Mouse (Mus musculus): Measurements from ENCODE around the gene Serpinb3a. TPM values are rescaled to one million over a fixed set of nuclear protein-coding genes. Genes with fewer than 3 reads are reported as not detected.
"Not testable (repeated sequence)": the region's sequence is repeated elsewhere in the genome, so short reads cannot be mapped to it uniquely, and the experiment has no call there.

Gene Serpinb3a
- polyA plus RNA-seq (2014; fragmentation: Nextera tagmentation; extraction: Ambion mirVana), result not detected in 2 replicates

GRCm38 (mm10) chr1:107052203-107052602 is at the start of gene Serpinb3a:
Gene Serpinb3a (minus strand): TSS chr1:107052303.
- Histone ChIP-seq H3K4me2 (replicated peaks; ENCODE audit: low read depth, low read length) (no peak within 1 kb of the TSS), H3K27ac (ENCODE audit: low read depth, low read length) (no peak within 1 kb of the TSS), H3K9ac (ENCODE audit: low read depth, low read length) (no peak within 1 kb of the TSS), H3K4me3 (ENCODE audit: low read length) (no peak within 1 kb of the TSS), H3K36me3 (ENCODE audit: control insufficient read depth, insufficient read depth, low read length) (no peaks in the 10 kb centered on the region), H3K27me3 (ENCODE audit: control insufficient read depth, insufficient read depth, low read length) (no peaks in the 10 kb centered on the region), H3K4me1 (ENCODE audit: control insufficient read depth, insufficient read depth, low read length) (no peaks in the 10 kb centered on the region), H3K9me3 (ENCODE audit: control insufficient read depth, low read length) (no peaks in the 10 kb centered on the region)
- 83% methylated on average over 1 of the region's 1 CpGs for whole genome bisulfite sequencing
- no peak for ATAC-seq (ENCODE audit: low FRiP score, low TSS enrichment)

DNA sequence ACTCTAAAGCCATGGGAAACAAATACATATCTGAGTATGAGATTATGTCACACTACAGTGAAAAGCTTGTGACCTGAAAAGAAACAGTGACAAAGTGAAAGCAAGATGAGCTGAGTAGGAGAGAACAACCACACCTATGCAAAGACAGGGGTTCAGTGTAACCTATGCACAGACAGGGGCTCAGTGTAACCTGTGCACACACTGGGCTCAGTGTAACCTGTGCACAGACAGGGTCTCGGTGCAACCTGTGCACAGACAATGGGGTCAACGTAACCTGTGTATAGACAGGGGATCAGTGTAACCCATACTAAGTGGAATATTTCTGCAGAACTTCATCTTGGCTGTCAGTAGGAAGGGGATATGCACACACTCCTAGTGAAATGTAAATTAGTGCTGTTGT is 46.3 kb upstream of the Serpinb3a start:
- H3K9me3 ChIP-seq (ENCODE audit: control insufficient read depth, low read length), result no peaks in the 10 kb centered on the region
- ATAC-seq (ENCODE audit: low FRiP score, low TSS enrichment), result no peak
- no peaks in the 10 kb centered on the region for H3K36me3 ChIP-seq (ENCODE audit: control insufficient read depth, insufficient read depth, low read length)
- no peak overlapping the region for H3K9ac ChIP-seq (ENCODE audit: low read depth, low read length)
- H3K4me3 ChIP-seq (ENCODE audit: low read length), result no peak overlapping the region
- WGBS, result 93% methylated on average over 2 of the region's 2 CpGs
- no peaks in the 10 kb centered on the region for H3K27me3 ChIP-seq (ENCODE audit: control insufficient read depth, insufficient read depth, low read length)
- no peak overlapping the region for H3K4me2 ChIP-seq (replicated peaks; ENCODE audit: low read depth, low read length)
- no peaks in the 10 kb centered on the region for H3K4me1 ChIP-seq (ENCODE audit: control insufficient read depth, insufficient read depth, low read length)
- H3K27ac ChIP-seq (ENCODE audit: low read depth, low read length), result no peak overlapping the region

DNA sequence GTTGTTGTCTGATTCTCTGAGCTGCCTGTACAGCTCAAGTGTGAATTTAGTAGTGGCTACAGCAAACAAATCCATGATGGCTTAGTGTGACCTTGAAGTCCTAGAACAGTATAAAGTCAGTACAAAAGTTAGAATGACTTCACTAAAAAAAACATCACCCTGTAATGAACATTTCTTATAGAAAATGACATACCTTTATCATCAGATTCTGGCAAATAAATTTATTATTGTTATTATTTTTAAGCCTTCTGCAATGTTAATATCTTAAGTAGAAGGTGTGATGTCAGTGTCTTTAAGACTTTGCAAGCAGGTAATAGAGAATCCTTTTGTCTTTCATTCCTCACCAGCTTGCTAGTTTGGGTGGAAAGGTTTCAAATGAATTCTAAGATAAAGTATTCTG is 31.3 kb upstream of the Serpinb3a start, which contains the start of gene Serpinb3d:
Gene Serpinb3d, minus strand, starts transcription at position 101 of the 400 bp plus-strand sequence.
- Histone ChIP-seq H3K9ac (ENCODE audit: low read depth, low read length) (no peak within 1 kb of the TSS), H3K9me3 (ENCODE audit: control insufficient read depth, low read length) (no peaks in the 10 kb centered on the region), H3K4me2 (replicated peaks; ENCODE audit: low read depth, low read length) (no peak within 1 kb of the TSS), H3K27ac (ENCODE audit: low read depth, low read length) (no peak within 1 kb of the TSS), H3K36me3 (ENCODE audit: control insufficient read depth, insufficient read depth, low read length) (no peaks in the 10 kb centered on the region), H3K27me3 (ENCODE audit: control insufficient read depth, insufficient read depth, low read length) (no peaks in the 10 kb centered on the region), H3K4me1 (ENCODE audit: control insufficient read depth, insufficient read depth, low read length) (no peaks in the 10 kb centered on the region), H3K4me3 (ENCODE audit: low read length) (no peak within 1 kb of the TSS)
- no peak for ATAC-seq (ENCODE audit: low FRiP score, low TSS enrichment)

- not testable (repeated sequence) for H3K9ac ChIP-seq (ENCODE audit: low read depth, low read length); ATAC-seq (ENCODE audit: low FRiP score, low TSS enrichment); H3K27me3 ChIP-seq (ENCODE audit: control insufficient read depth, insufficient read depth, low read length); H3K36me3 ChIP-seq (ENCODE audit: control insufficient read depth, insufficient read depth, low read length); H3K4me1 ChIP-seq (ENCODE audit: control insufficient read depth, insufficient read depth, low read length); H3K4me2 ChIP-seq (replicated peaks; ENCODE audit: low read depth, low read length); H3K27ac ChIP-seq (ENCODE audit: low read depth, low read length); H3K9me3 ChIP-seq (ENCODE audit: control insufficient read depth, low read length); H3K4me3 ChIP-seq (ENCODE audit: low read length)
- 90% methylated on average over 3 of the region's 3 CpGs for WGBS
Measured at GRCm38 (mm10) chr1:107034236-107034635, 17.9 kb downstream of the Serpinb3a start.

GRCm38 (mm10) chr1:107025886-107026285 is 26.2 kb downstream of the Serpinb3a start:
- Histone ChIP-seq H3K4me2 (replicated peaks; ENCODE audit: low read depth, low read length) (no peak overlapping the region), H3K36me3 (ENCODE audit: control insufficient read depth, insufficient read depth, low read length) (no peaks in the 10 kb centered on the region), H3K9ac (ENCODE audit: low read depth, low read length) (no peak overlapping the region), H3K9me3 (ENCODE audit: control insufficient read depth, low read length) (no peaks in the 10 kb centered on the region), H3K4me1 (ENCODE audit: control insufficient read depth, insufficient read depth, low read length) (no peaks in the 10 kb centered on the region), H3K4me3 (ENCODE audit: low read length) (no peak overlapping the region), H3K27ac (ENCODE audit: low read depth, low read length) (no peak overlapping the region), H3K27me3 (ENCODE audit: control insufficient read depth, insufficient read depth, low read length) (no peaks in the 10 kb centered on the region)
- ATAC-seq (ENCODE audit: low FRiP score, low TSS enrichment), result no peak
- 66% methylated on average over 1 of the region's 1 CpGs for WGBS

DNA sequence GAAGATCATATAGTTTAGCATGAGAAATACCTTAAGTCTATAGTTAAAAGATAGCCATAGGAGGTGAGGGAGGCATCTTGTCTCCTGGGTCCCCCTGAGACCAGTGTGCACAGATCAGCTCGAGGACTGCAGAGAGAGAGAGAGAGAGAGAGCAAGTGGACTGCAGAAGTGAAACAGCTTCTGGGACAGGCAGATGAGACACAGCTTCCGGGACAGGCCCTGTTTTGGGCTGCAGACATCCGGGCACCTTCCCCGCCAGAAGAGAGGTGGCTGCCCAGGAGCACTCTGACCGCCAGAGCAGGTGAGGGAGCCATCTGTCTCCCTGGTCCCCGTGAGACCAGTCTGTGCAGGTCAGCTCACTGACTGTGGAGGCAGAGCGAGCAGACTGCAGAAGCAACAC is 36.9 kb downstream of the Serpinb3a start:
- no peak for ATAC-seq (ENCODE audit: low FRiP score, low TSS enrichment)
- 80% methylated on average over 7 of the region's 7 CpGs for WGBS
- H3K27ac ChIP-seq (ENCODE audit: low read depth, low read length), result no peak overlapping the region

GRCm38 (mm10) chr1:107014530-107014929 is 37.6 kb downstream of the Serpinb3a start:
- no peak for ATAC-seq (ENCODE audit: low FRiP score, low TSS enrichment)

More for the DNA sequence above, 36.9 kb downstream of the Serpinb3a start:
- no peak overlapping the region for H3K4me2 ChIP-seq (replicated peaks; ENCODE audit: low read depth, low read length)
- no peaks in the 10 kb centered on the region for H3K27me3 ChIP-seq (ENCODE audit: control insufficient read depth, insufficient read depth, low read length)
- H3K4me3 ChIP-seq (ENCODE audit: low read length), result no peak overlapping the region
- no peaks in the 10 kb centered on the region for H3K9me3 ChIP-seq (ENCODE audit: control insufficient read depth, low read length)
- no peak overlapping the region for H3K9ac ChIP-seq (ENCODE audit: low read depth, low read length)
- no peaks in the 10 kb centered on the region for H3K36me3 ChIP-seq (ENCODE audit: control insufficient read depth, insufficient read depth, low read length)
- no peaks in the 10 kb centered on the region for H3K4me1 ChIP-seq (ENCODE audit: control insufficient read depth, insufficient read depth, low read length)

GRCm38 (mm10) chr1:107006316-107006715 is 45.8 kb downstream of the Serpinb3a start:
- H3K4me3 ChIP-seq (ENCODE audit: low read length), result no peak overlapping the region
- ATAC-seq (ENCODE audit: low FRiP score, low TSS enrichment), result no peak
- no peaks in the 10 kb centered on the region for H3K27me3 ChIP-seq (ENCODE audit: control insufficient read depth, insufficient read depth, low read length)
- no peak overlapping the region for H3K4me2 ChIP-seq (replicated peaks; ENCODE audit: low read depth, low read length)
- WGBS, result 77% methylated on average over 3 of the region's 3 CpGs
- H3K27ac ChIP-seq (ENCODE audit: low read depth, low read length), result no peak overlapping the region
- H3K4me1 ChIP-seq (ENCODE audit: control insufficient read depth, insufficient read depth, low read length), result no peaks in the 10 kb centered on the region
- no peaks in the 10 kb centered on the region for H3K36me3 ChIP-seq (ENCODE audit: control insufficient read depth, insufficient read depth, low read length)
- no peaks in the 10 kb centered on the region for H3K9me3 ChIP-seq (ENCODE audit: control insufficient read depth, low read length)
- H3K9ac ChIP-seq (ENCODE audit: low read depth, low read length), result no peak overlapping the region

More at GRCm38 (mm10) chr1:107014530-107014929, 37.6 kb downstream of the Serpinb3a start:
- H3K9ac ChIP-seq (ENCODE audit: low read depth, low read length), result no peak overlapping the region
- no peaks in the 10 kb centered on the region for H3K9me3 ChIP-seq (ENCODE audit: control insufficient read depth, low read length)
- H3K36me3 ChIP-seq (ENCODE audit: control insufficient read depth, insufficient read depth, low read length), result no peaks in the 10 kb centered on the region
- WGBS, result 49% methylated on average over 2 of the region's 2 CpGs
- no peaks in the 10 kb centered on the region for H3K4me1 ChIP-seq (ENCODE audit: control insufficient read depth, insufficient read depth, low read length)
- no peak overlapping the region for H3K4me2 ChIP-seq (replicated peaks; ENCODE audit: low read depth, low read length)
- H3K27me3 ChIP-seq (ENCODE audit: control insufficient read depth, insufficient read depth, low read length), result no peaks in the 10 kb centered on the region
- H3K4me3 ChIP-seq (ENCODE audit: low read length), result no peak overlapping the region
- no peak overlapping the region for H3K27ac ChIP-seq (ENCODE audit: low read depth, low read length)

- ATAC-seq (ENCODE audit: low FRiP score, low TSS enrichment), result no peak
- 87% methylated on average over 2 of the region's 2 CpGs for WGBS
- H3K4me1 ChIP-seq (ENCODE audit: control insufficient read depth, insufficient read depth, low read length), result no peaks in the 10 kb centered on the region
- no peak overlapping the region for H3K27ac ChIP-seq (ENCODE audit: low read depth, low read length)
- H3K36me3 ChIP-seq (ENCODE audit: control insufficient read depth, insufficient read depth, low read length), result no peaks in the 10 kb centered on the region
- no peaks in the 10 kb centered on the region for H3K9me3 ChIP-seq (ENCODE audit: control insufficient read depth, low read length)
- H3K9ac ChIP-seq (ENCODE audit: low read depth, low read length), result no peak overlapping the region
- H3K4me2 ChIP-seq (replicated peaks; ENCODE audit: low read depth, low read length), result no peak overlapping the region
- H3K4me3 ChIP-seq (ENCODE audit: low read length), result no peak overlapping the region
- H3K27me3 ChIP-seq (ENCODE audit: control insufficient read depth, insufficient read depth, low read length), result no peaks in the 10 kb centered on the region
Measured at GRCm38 (mm10) chr1:107001754-107002153, 50.3 kb downstream of the Serpinb3a start.

Data from kidney, embryonic 14.5 days (tissue).